Mouse (Mus musculus) ES-CJ7 (cell line): ENCODE results near the gene Ndufaf1.
"Not testable (repeated sequence)": the region's sequence is repeated elsewhere in the genome, so short reads cannot be mapped to it uniquely, and the experiment has no call there.

ENCODE experiments used
- DNase-seq: peaks from one replicate; pipeline ENCODE4 v3.0.0; 2011; ENCODE audit warnings: low read depth, low spot score

Gene Ndufaf1

GRCm38 (mm10) chr2:119662220-119663182 lies at the start of gene Ndufaf1:
Gene Ndufaf1, minus strand, starts transcription at chr2:119662827.
- DNase-seq: peak; percentile 93

- peak; percentile 50 for DNase-seq
Observed at GRCm38 (mm10) chr2:119710011-119710410, 47.4 kb upstream of the Ndufaf1 start.

GRCm38 (mm10) chr2:119707676-119708075 lies 45.0 kb upstream of the Ndufaf1 start:
- DNase-seq: peak; percentile 83

- no peak for DNase-seq
Observed at GRCm38 (mm10) chr2:119703171-119703570, 40.5 kb upstream of the Ndufaf1 start.

GRCm38 (mm10) chr2:119699962-119700361 lies 37.3 kb upstream of the Ndufaf1 start:
- no peak for DNase-seq

- DNase-seq: no peak
Observed at GRCm38 (mm10) chr2:119698472-119698871, 35.8 kb upstream of the Ndufaf1 start.

- DNase-seq: no peak
Observed at GRCm38 (mm10) chr2:119696111-119696510, 33.5 kb upstream of the Ndufaf1 start.

GRCm38 (mm10) chr2:119694826-119695225 lies 32.2 kb upstream of the Ndufaf1 start:
- no peak for DNase-seq

GRCm38 (mm10) chr2:119692003-119692701 lies 29.5 kb upstream of the Ndufaf1 start:
- peak; percentile 53 for DNase-seq

GRCm38 (mm10) chr2:119683706-119684105 lies 21.1 kb upstream of the Ndufaf1 start:
- DNase-seq: no peak

- no peak for DNase-seq
Observed at GRCm38 (mm10) chr2:119675831-119676230, 13.2 kb upstream of the Ndufaf1 start.

- DNase-seq: peak; percentile 21
Observed at GRCm38 (mm10) chr2:119675215-119675784, 12.7 kb upstream of the Ndufaf1 start.

- DNase-seq: peak; percentile 87
Observed at GRCm38 (mm10) chr2:119674525-119675214, 12.0 kb upstream of the Ndufaf1 start, which contains the start of gene Rtf1. Gene Rtf1, plus strand, starts transcription at chr2:119675068.

GRCm38 (mm10) chr2:119669010-119669409 lies 6.4 kb upstream of the Ndufaf1 start:
- DNase-seq: peak; percentile 33

GRCm38 (mm10) chr2:119665744-119666143 lies 3.1 kb upstream of the Ndufaf1 start:
- not testable (repeated sequence) for DNase-seq

- no peak for DNase-seq
Observed at GRCm38 (mm10) chr2:119644254-119644653, 18.4 kb downstream of the Ndufaf1 start.

GRCm38 (mm10) chr2:119641214-119641912 lies 21.3 kb downstream of the Ndufaf1 start:
- no peak for DNase-seq

GRCm38 (mm10) chr2:119636781-119637180 lies 25.8 kb downstream of the Ndufaf1 start:
- peak; percentile 47 for DNase-seq

GRCm38 (mm10) chr2:119621302-119621701 lies 41.3 kb downstream of the Ndufaf1 start:
- DNase-seq: no peak

- DNase-seq: not testable (repeated sequence)
Observed at GRCm38 (mm10) chr2:119619002-119619401, 43.6 kb downstream of the Ndufaf1 start.
